Comparison of ENCODE assay signal across 8 mouse cellular contexts in genomic region chr2:181032407-181032806, GRCm38 (mm10). TPM values are rescaled to one million over a fixed set of nuclear protein-coding genes. Genes with fewer than 3 reads are reported as not detected.
DNase-seq lines count a peak whose midpoint lies in the region; ATAC-seq and TF ChIP-seq lines count a peak whose summit lies in the region.

No protein-coding gene starts in this region.

- H3K9me3 ChIP-seq in kidney, postnatal 0 days (replicated peaks; ENCODE audit: low read length), result no peaks in the 10 kb centered on the region
- no peaks in the 10 kb centered on the region for H3K9me3 ChIP-seq in kidney, embryonic 15.5 days (replicated peaks)

- ATAC-seq in kidney, postnatal 0 days (replicated peaks; ENCODE audit: low FRiP score, low read depth), result no peak
- no peak; the same call in 1 of the 2 replicates for ATAC-seq in kidney, embryonic 15.5 days (replicated peaks; ENCODE audit: low FRiP score)

- no peaks in the 10 kb centered on the region for H3K27me3 ChIP-seq in kidney, postnatal 0 days (ENCODE audit: insufficient read depth, low read length)
- peaks cover 18% of the 10 kb centered on the region for H3K27me3 ChIP-seq in kidney, embryonic 15.5 days

- TF ChIP-seq CTCF in kidney, postnatal 0 days (IDR thresholded peaks at IDR 0.05; ENCODE audit: low read depth), result peak; percentile 62
- TF ChIP-seq CTCF in olfactory bulb, adult 2 months (IDR thresholded peaks at IDR 0.05; ENCODE audit: insufficient read depth, low read depth, low read length), result peak; percentile 28; the same call in 1 of the 2 replicates

- TF ChIP-seq POLR2A in olfactory bulb, adult 2 months (IDR thresholded peaks at IDR 0.05; ENCODE audit: insufficient read depth, low read depth, low read length), result no peak

- 48% methylated on average over 5 of the region's 5 CpGs for WGBS in kidney, postnatal 0 days
- 49% methylated on average over 5 of the region's 5 CpGs for WGBS in kidney, embryonic 15.5 days
- 67% methylated on average over 5 of the region's 5 CpGs for WGBS in olfactory bulb, adult 2 months

- no peaks in the 10 kb centered on the region for H3K36me3 ChIP-seq in kidney, postnatal 0 days (ENCODE audit: insufficient read depth, low read length)
- no peaks in the 10 kb centered on the region for H3K36me3 ChIP-seq in kidney, embryonic 15.5 days

- DNase-seq in kidney, postnatal 0 days (ENCODE audit: low spot score), result no peak
- peak; percentile 58 to 66 for DNase-seq in right cerebral cortex, postnatal 10 days (ENCODE audit: low spot score in 2 of 2)
- DNase-seq in right cerebral cortex, adult 2 months (ENCODE audit: low spot score in 2 of 2), result no peak
- peak; percentile 71 to 80 for DNase-seq in cerebellum, postnatal 25 days
- DNase-seq in frontal cortex, postnatal 10 days (ENCODE audit: low spot score in 2 of 2), result no peak
- no peak for DNase-seq in spleen, postnatal 36 days (ENCODE audit: low spot score in 2 of 2)

- no peaks in the 10 kb centered on the region for H3K4me1 ChIP-seq in kidney, postnatal 0 days (replicated peaks; ENCODE audit: insufficient read depth, low read length)
- H3K4me1 ChIP-seq in kidney, embryonic 15.5 days, result no peaks in the 10 kb centered on the region
- no peaks in the 10 kb centered on the region for H3K4me1 ChIP-seq in olfactory bulb, adult 2 months (ENCODE audit: control insufficient read depth, insufficient read depth, low read length)

- no peak overlapping the region for H3K9ac ChIP-seq in kidney, postnatal 0 days (ENCODE audit: low read depth, low read length)
- no peak overlapping the region for H3K9ac ChIP-seq in kidney, embryonic 15.5 days

- no peak overlapping the region for H3K27ac ChIP-seq in kidney, postnatal 0 days
- no peak overlapping the region for H3K27ac ChIP-seq in kidney, embryonic 15.5 days
- no peak overlapping the region for H3K27ac ChIP-seq in olfactory bulb, adult 2 months (ENCODE audit: insufficient read depth, low read depth, low read length)

- no peak overlapping the region for H3K4me2 ChIP-seq in kidney, postnatal 0 days (ENCODE audit: low read length)
- no peak overlapping the region for H3K4me2 ChIP-seq in kidney, embryonic 15.5 days

- H3K4me3 ChIP-seq in kidney, postnatal 0 days (replicated peaks; ENCODE audit: low read depth, low read length), result no peak overlapping the region
- no peak overlapping the region for H3K4me3 ChIP-seq in kidney, embryonic 15.5 days (replicated peaks)
- H3K4me3 ChIP-seq in olfactory bulb, adult 2 months (ENCODE audit: insufficient read depth, low read depth, low read length), result no peak overlapping the region

RNA-seq across cellular contexts. Expression of gene Chrna4, which starts 10.9 kb away (rescaled TPM):
- 2.6 and 3.5 TPM in 2 replicates for polyA plus RNA-seq in kidney, postnatal 0 days (2015; fragmentation: Nextera tagmentation; extraction: Ambion mirVana)
- polyA plus RNA-seq in kidney, embryonic 15.5 days (2015; fragmentation: Nextera tagmentation; extraction: Ambion mirVana), result 4.1 and 5.0 TPM in 2 replicates
- polyA plus RNA-seq in olfactory bulb, adult 2 months (2012; ENCODE audit: insufficient read depth, insufficient read length, low replicate concordance, missing spikeins), result not detected in 2 replicates

RNA-seq across cellular contexts. Expression of gene Col20a1, which starts 46.1 kb away (rescaled TPM):
- polyA plus RNA-seq in kidney, postnatal 0 days (2015; fragmentation: Nextera tagmentation; extraction: Ambion mirVana), result 0.34 and 0.41 TPM in 2 replicates
- polyA plus RNA-seq in kidney, embryonic 15.5 days (2015; fragmentation: Nextera tagmentation; extraction: Ambion mirVana), result 0.69 and 0.75 TPM in 2 replicates
- not detected in 2 replicates for polyA plus RNA-seq in olfactory bulb, adult 2 months (2012; ENCODE audit: insufficient read depth, insufficient read length, low replicate concordance, missing spikeins)

Comparison
In these comparisons a context has a peak if more than half of its experiments do, and no peak if none do; other contexts are left out.
1. DNase-seq: peak in right cerebral cortex, postnatal 10 days (2 of 2) and cerebellum, postnatal 25 days (2 of 2); none in kidney, postnatal 0 days (single experiment), right cerebral cortex, adult 2 months (0 of 2), frontal cortex, postnatal 10 days (0 of 2) and spleen, postnatal 36 days (0 of 2).